Mouse (Mus musculus) embryonic stem cell, embryonic (primary cell): ENCODE measurements at regions not wholly inside any gene's neighbourhood (a gene's known extent, or its start where the extent isn't known, plus 50 kb on each side); places are given as distances from the start of the nearest gene placed in this dataset.

Experiments
- CTCF ChIA-PET, 4 experiments: fragments of 300-600 bp in 2 of 4; fragments of 350-600 bp in 2 of 4; sonication (Branson Sonifier 250); formaldehyde crosslinking; loops; one replicate each; lab custom pipeline; 2022; ENCODE audit warnings: inconsistent platforms in 2 of 4; lab: Charles Lee
- POLR2A ChIA-PET, 4 experiments: fragments of 300-600 bp in 2 of 4; fragments of 350-600 bp in 2 of 4; sonication (Branson Sonifier 250); formaldehyde crosslinking; loops; one replicate each; lab custom pipeline; 2022; ENCODE audit warnings: antibody characterized with exemption in 4 of 4, inconsistent platforms in 1 of 4; lab: Charles Lee

DNA sequence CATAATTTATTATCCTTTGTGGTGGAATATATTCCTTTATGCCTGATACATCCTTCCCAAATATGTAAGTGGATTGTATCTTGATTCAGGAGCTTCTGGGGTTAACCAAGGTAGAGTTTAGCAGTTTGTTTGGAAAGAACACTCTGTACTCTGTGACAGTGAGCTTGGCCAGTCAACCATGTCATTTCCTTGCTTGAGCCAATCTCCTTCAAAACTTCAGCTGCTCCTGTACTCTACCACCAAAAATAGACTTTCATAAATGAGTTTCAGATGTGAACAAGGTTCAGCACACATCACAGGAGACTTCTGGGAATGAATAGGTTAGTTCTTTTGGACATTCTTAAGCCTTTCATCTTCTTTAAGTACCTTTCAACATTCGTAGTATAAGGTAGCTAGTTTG lies 1056.5 kb upstream of the Jmjd1c start:
- ChIA-PET CTCF (interaction anchor here in 1 of 4 experiments (0.7 kb wide), 1 partner anchor 42 kb away, joined by 11 read pairs; no protein-coding TSS in a partner anchor), POLR2A (interaction anchor here in 2 of 4 experiments (0.5 to 0.7 kb wide), 2 partner anchors 42 to 795 kb away, joined by 3 to 8 read pairs; no protein-coding TSS in a partner anchor)
